Mouse (Mus musculus) liver, postnatal 0 days (tissue): ENCODE measurements around the gene Inafm2. TPM values are rescaled to one million over a fixed set of nuclear protein-coding genes. Genes with fewer than 3 reads are reported as not detected.

Experiments used
- ATAC-seq: fragments of 200-750 bp; cut with Nextera tagmentation; 2 replicates; pipeline ENCODE4 v1.8.0; 2017; ENCODE audit warnings: mild to moderate bottlenecking, moderate library complexity
- DNase-seq: peaks from one replicate; pipeline ENCODE4 v3.0.0-alpha.2; 2016
- H3K27ac ChIP-seq: fragments of 300-500 bp; sonication (generic); 2 replicates; pipeline ENCODE4 v1.5.1; 2014; ENCODE audit warnings: antibody characterized with exemption, moderate library complexity, mild to moderate bottlenecking, low read depth
- H3K27me3 ChIP-seq: fragments of 300-500 bp; sonication (generic); 2 replicates; pipeline ENCODE4 v1.6.1; 2014; ENCODE audit warnings: low read length, control low read depth, mixed read lengths; ENCODE audit not compliant: insufficient read depth
- H3K36me3 ChIP-seq: fragments of 300-500 bp; sonication (generic); replicated peaks from 2 replicates; pipeline ENCODE4 v1.6.1; 2014; ENCODE audit warnings: mild to moderate bottlenecking, control low read depth, low read length, moderate library complexity, mixed read lengths; ENCODE audit not compliant: insufficient read depth
- H3K4me1 ChIP-seq: fragments of 300-500 bp; sonication (generic); 2 replicates; pipeline ENCODE4 v1.6.1; 2014; ENCODE audit warnings: antibody characterized with exemption, mild to moderate bottlenecking, control low read depth; ENCODE audit not compliant: insufficient read depth
- H3K4me2 ChIP-seq: fragments of 300-500 bp; sonication (generic); 2 replicates; pipeline ENCODE4 v1.6.1; 2014; ENCODE audit warnings: low read depth, mild to moderate bottlenecking, low read length, moderate library complexity, mixed read lengths
- H3K4me3 ChIP-seq: fragments of 300-500 bp; sonication (generic); 2 replicates; pipeline ENCODE4 v1.5.1; 2014; ENCODE audit warnings: low read depth, low read length
- H3K9ac ChIP-seq: fragments of 300-500 bp; sonication (generic); replicated peaks from 2 replicates; pipeline ENCODE4 v1.6.1; 2014; ENCODE audit warnings: mild to moderate bottlenecking, moderate library complexity
- H3K9me3 ChIP-seq: fragments of 300-500 bp; sonication (generic); 2 replicates; pipeline ENCODE4 v1.6.1; 2016; ENCODE audit warnings: mild to moderate bottlenecking, control low read depth, low read length, mixed read lengths
- CTCF ChIP-seq: sonication (generic); IDR thresholded peaks from 2 replicates; pipeline ENCODE4 v1.5.1; 2016; ENCODE audit warnings: antibody characterized with exemption, low read depth
- EP300 ChIP-seq: IDR thresholded peaks from 2 replicates; pipeline ENCODE4 v1.6.1; 2016; ENCODE audit warnings: antibody characterized with exemption, low read depth, mild to moderate bottlenecking
- WGBS: fragments of 180-500 bp; shearing (Covaris S2); extraction: QIAGEN DNeasy Blood & Tissue Kit; methylation state at CpG from one replicate; pipeline ENCODE4 v1.1.7; 2014; ENCODE audit not compliant: insufficient replicate concordance; 5-methylcytosine and 5-hydroxymethylcytosine counted together
- polyA plus RNA-seq: library from polyadenylated mRNA; unstranded; fragments of >200 nt; fragmentation: Nextera tagmentation; extraction: Ambion mirVana; gene quantifications from 2 replicates; pipeline ENCODE4 v1.2.1, GENCODE M21; 2015

Inafm2 gene
- polyA plus RNA-seq, 1 experiment from 2014 or later: 14.7 TPM

DNA sequence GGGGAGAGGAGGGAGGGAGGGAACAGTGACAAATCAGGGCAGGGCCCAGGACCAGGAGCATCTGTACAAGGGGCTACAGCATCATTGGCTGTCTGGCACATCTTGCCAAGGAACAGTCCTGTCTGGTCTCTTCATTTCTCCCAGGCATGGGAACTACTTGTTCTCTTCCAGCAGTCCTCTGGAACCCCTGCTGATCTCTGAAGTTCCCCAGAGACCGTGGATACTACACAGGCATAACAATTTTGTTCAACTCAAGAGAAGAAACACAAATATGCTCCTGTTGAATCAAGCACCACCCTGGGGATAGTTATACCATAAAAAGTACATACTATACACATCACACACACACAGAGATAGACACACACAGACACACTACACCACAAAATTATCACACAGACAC, 35.6 kb downstream of the Inafm2 start:
- no peak for ATAC-seq
- no peak overlapping the region for H3K9ac ChIP-seq
- no peak for TF ChIP-seq CTCF
- no peak for TF ChIP-seq EP300
- H3K27ac ChIP-seq: no peak overlapping the region
- no peak for DNase-seq
- H3K9me3 ChIP-seq: no peaks in the 10 kb centered on the region
- H3K27me3 ChIP-seq: peaks cover 10% of the 10 kb centered on the region; the same call in 1 of the 2 replicates
- H3K36me3 ChIP-seq: no peaks in the 10 kb centered on the region
- H3K4me2 ChIP-seq: no peak overlapping the region
- H3K4me3 ChIP-seq: no peak overlapping the region
- H3K4me1 ChIP-seq: peaks cover 11% of the 10 kb centered on the region
- WGBS: 33% methylated on average over 1 of the region's 1 CpGs

DNA sequence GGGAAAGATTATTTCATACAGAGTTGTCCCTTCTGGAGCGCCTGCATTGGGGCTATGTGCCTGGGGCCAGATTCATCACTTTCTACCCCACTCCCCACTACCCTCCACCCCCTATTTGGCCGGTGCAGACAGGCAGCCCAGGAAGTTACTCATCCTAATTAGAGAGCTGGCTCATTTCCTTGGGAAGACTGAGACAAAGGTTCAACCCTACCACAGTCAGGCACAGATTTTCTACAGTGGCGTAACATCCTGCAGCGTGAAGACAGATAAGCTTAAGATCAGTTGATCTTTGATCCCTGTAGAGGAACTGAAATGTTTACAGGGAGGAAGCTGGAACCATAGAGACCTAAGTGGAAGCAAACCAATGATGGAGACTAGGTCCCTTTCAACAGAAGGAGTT, 36.7 kb downstream of the Inafm2 start:
- Histone ChIP-seq H3K4me1 (peaks cover 11% of the 10 kb centered on the region), H3K9ac (no peak overlapping the region), H3K27me3 (peaks cover 10% of the 10 kb centered on the region; the same call in 1 of the 2 replicates), H3K4me3 (no peak overlapping the region), H3K36me3 (no peaks in the 10 kb centered on the region), H3K27ac (no peak overlapping the region), H3K9me3 (no peaks in the 10 kb centered on the region), H3K4me2 (no peak overlapping the region)
- ATAC-seq (no peak), DNase-seq (no peak)
- TF ChIP-seq EP300 (peak; percentile 41), CTCF (no peak)
- 28% methylated on average over 4 of the region's 4 CpGs for WGBS

DNA sequence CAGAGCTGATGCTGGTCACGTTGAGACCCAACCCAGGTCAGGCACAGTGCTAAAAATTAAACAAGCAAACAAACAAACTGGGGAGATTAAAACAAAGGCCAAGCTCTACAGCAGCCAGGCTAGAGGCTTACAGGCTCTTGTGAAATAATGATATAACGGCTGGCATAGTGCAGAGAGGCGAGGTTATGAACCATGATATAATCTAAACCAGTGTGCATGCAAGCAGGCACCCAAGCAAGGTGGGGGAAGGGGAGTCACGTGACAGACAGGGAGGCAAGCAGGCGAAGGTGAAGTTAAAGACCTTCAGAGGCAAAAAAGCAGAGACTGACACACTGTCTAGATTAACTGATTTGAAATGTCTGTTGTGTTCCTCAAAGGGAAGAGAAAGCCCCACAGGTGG, 37.5 kb downstream of the Inafm2 start:
- DNase-seq (no peak), ATAC-seq (no peak)
- no peak overlapping the region for H3K4me2 ChIP-seq
- peaks cover 11% of the 10 kb centered on the region for H3K4me1 ChIP-seq
- TF ChIP-seq EP300: no peak
- no peak for TF ChIP-seq CTCF
- H3K9me3 ChIP-seq: no peaks in the 10 kb centered on the region
- H3K9ac ChIP-seq: no peak overlapping the region
- 35% methylated on average over 5 of the region's 5 CpGs for WGBS
- H3K36me3 ChIP-seq: no peaks in the 10 kb centered on the region
- no peak overlapping the region for H3K27ac ChIP-seq
- no peak overlapping the region for H3K4me3 ChIP-seq
- H3K27me3 ChIP-seq: peaks cover 10% of the 10 kb centered on the region; the same call in 1 of the 2 replicates

DNA sequence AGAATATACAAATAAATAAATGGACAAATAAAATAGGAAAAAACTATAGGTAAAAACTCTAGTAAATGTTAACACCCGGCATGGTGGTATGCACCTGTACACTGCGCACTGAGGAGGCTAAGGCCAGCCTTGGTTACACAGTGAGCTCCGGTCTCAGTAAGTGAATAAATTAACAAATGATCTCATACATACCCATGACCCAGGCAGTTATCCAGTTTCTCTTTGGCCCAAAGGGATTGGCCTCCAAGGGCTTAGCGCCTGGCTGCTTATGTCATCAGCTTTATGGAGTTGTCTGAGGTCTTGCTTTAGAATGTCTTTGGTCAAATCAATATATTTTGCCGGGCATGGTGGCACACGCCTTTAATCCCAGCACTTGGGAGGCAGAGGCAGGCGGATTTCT, 38.1 kb downstream of the Inafm2 start:
- peaks cover 10% of the 10 kb centered on the region; the same call in 1 of the 2 replicates for H3K27me3 ChIP-seq
- no peak overlapping the region for H3K9ac ChIP-seq
- TF ChIP-seq EP300 (no peak), CTCF (no peak)
- H3K27ac ChIP-seq: no peak overlapping the region
- WGBS: 84% methylated on average over 7 of the region's 7 CpGs
- DNase-seq (no peak), ATAC-seq (no peak)
- no peaks in the 10 kb centered on the region for H3K36me3 ChIP-seq
- H3K4me2 ChIP-seq: no peak overlapping the region
- H3K9me3 ChIP-seq: no peaks in the 10 kb centered on the region
- no peak overlapping the region for H3K4me3 ChIP-seq
- peaks cover 11% of the 10 kb centered on the region for H3K4me1 ChIP-seq

DNA sequence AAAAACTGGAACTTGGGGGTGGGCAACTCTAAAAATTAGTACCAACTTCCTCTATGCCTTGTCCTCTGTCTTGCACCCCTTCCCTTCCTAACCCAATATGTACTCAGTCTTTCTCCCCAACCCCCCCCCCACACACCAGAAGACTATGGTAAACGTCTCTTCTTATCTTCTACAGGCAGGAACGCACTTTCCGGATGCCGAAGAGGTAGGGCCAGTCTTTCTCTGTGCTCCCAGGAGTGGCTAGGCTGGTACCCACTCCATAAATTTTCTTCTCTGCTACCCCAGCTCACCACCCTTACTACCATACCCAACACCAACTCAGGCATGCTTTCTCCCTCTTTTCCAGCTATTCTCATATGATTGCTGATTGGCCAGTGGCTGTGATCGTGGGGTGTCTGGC, 41.0 kb downstream of the Inafm2 start:
- H3K27ac ChIP-seq: no peak overlapping the region
- TF ChIP-seq EP300 (no peak), CTCF (no peak)
- 49% methylated on average over 5 of the region's 5 CpGs for WGBS
- H3K4me1 ChIP-seq: peaks cover 6% of the 10 kb centered on the region
- H3K36me3 ChIP-seq: no peaks in the 10 kb centered on the region
- no peak overlapping the region for H3K4me2 ChIP-seq
- DNase-seq (no peak), ATAC-seq (no peak)
- 0 out of 2 replicates have a peak, but pooled peaks cover 3% of the 10 kb centered on the region for H3K27me3 ChIP-seq
- H3K9me3 ChIP-seq: no peaks in the 10 kb centered on the region
- no peak overlapping the region for H3K9ac ChIP-seq
- H3K4me3 ChIP-seq: no peak overlapping the region

DNA sequence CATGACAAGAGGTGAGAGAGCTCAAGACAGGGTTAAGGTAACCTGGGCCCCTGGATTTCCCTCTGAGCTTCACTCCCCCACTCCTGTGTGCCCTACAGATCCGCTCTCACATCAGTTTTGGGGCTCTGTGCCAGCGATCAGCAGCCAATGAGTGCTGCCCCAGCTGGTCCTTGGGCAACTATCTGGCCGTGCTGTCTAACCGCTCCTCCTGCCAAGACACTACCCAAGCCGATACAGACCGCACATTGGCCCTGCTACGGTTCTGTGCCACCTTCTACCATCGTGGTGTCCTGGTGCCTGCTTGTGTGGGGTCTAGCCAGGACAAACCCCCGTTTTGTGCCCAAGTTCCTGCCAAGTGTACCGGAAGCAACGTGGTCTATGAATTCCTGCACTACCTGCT, 43.9 kb downstream of the Inafm2 start:
- Histone ChIP-seq H3K4me3 (no peak overlapping the region), H3K9me3 (no peaks in the 10 kb centered on the region), H3K27me3 (peaks cover 5% of the 10 kb centered on the region; the same call in 1 of the 2 replicates), H3K4me1 (peaks cover 6% of the 10 kb centered on the region), H3K36me3 (no peaks in the 10 kb centered on the region), H3K4me2 (no peak overlapping the region), H3K9ac (no peak overlapping the region), H3K27ac (no peak overlapping the region)
- 88% methylated on average over 11 of the region's 11 CpGs for WGBS
- TF ChIP-seq EP300 (no peak), CTCF (no peak)
- DNase-seq: no peak
- no peak for ATAC-seq

DNA sequence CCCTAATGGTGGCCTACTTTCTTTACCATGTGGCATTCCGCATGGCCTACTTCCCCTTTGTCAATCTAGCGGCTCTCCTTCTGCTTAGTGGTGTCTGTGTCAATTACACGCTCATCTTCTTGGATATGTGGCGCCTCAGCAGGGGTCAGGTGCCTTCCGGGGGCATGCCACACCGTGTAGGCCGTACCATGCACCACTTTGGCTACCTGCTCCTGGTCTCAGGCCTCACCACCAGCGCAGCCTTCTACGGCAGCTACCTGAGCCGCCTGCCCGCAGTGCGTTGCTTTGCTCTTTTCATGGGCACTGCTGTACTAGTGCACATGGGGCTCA, 44.6 kb downstream of the Inafm2 start:
- H3K9me3 ChIP-seq: no peaks in the 10 kb centered on the region
- 0 out of 2 replicates have a peak overlapping the region, but pooled peaks have one; percentile 5 for H3K4me3 ChIP-seq
- peak overlapping the region; percentile 15 for H3K4me2 ChIP-seq
- WGBS: 61% methylated on average over 12 of the region's 12 CpGs
- no peaks in the 10 kb centered on the region for H3K36me3 ChIP-seq
- H3K4me1 ChIP-seq: peaks cover 6% of the 10 kb centered on the region
- peaks cover 5% of the 10 kb centered on the region; the same call in 1 of the 2 replicates for H3K27me3 ChIP-seq
- H3K9ac ChIP-seq: no peak overlapping the region
- DNase-seq (no peak), ATAC-seq (no peak)
- TF ChIP-seq EP300 (no peak), CTCF (no peak)
- no peak overlapping the region for H3K27ac ChIP-seq
